Mouse (Mus musculus) ES-Bruce4 (cell line): ENCODE measurements around the gene Tceal7. TPM values are rescaled to one million over a fixed set of nuclear protein-coding genes. Genes with fewer than 3 reads are reported as not detected.

ENCODE experiments used
- H3K27ac ChIP-seq: 2 replicates; pipeline ENCODE4 v1.5.1; 2012; ENCODE audit warnings: low read length, inconsistent platforms; ENCODE audit not compliant: insufficient read depth
- H3K27me3 ChIP-seq: 2 replicates; pipeline ENCODE4 v1.6.1; 2012; ENCODE audit warnings: mild to moderate bottlenecking, low read length, inconsistent platforms; ENCODE audit not compliant: control insufficient read depth, poor library complexity, insufficient read depth, severe bottlenecking
- H3K36me3 ChIP-seq: 2 replicates; pipeline ENCODE4 v1.6.1; 2012; ENCODE audit warnings: inconsistent platforms, mild to moderate bottlenecking, low read length, moderate library complexity; ENCODE audit not compliant: control insufficient read depth, poor library complexity, insufficient read depth, severe bottlenecking
- H3K4me1 ChIP-seq: one replicate; pipeline ENCODE4 v1.8.1; 2011; ENCODE audit warnings: low read length; ENCODE audit not compliant: control insufficient read depth, insufficient read depth
- H3K4me3 ChIP-seq: 2 replicates; pipeline ENCODE4 v1.5.1; 2011; ENCODE audit warnings: low read depth, mild to moderate bottlenecking, low read length
- H3K9ac ChIP-seq: 2 replicates; pipeline ENCODE4 v1.6.1; 2012; ENCODE audit warnings: low read depth, mild to moderate bottlenecking, inconsistent platforms; ENCODE audit not compliant: poor library complexity, severe bottlenecking
- H3K9me3 ChIP-seq: replicated peaks from 2 replicates; pipeline ENCODE4 v1.6.1; 2012; ENCODE audit warnings: mild to moderate bottlenecking, low read length, inconsistent platforms; ENCODE audit not compliant: control insufficient read depth, poor library complexity, insufficient read depth, severe bottlenecking
- CTCF ChIP-seq: IDR thresholded peaks from one replicate; pipeline ENCODE4 v1.8.1; 2011; ENCODE audit warnings: low read depth, low read length
- EP300 ChIP-seq: IDR thresholded peaks from 2 replicates; pipeline ENCODE4 v1.6.1; 2011; ENCODE audit warnings: low read depth, low read length; ENCODE audit not compliant: insufficient read depth
- POLR2A ChIP-seq: IDR thresholded peaks from one replicate; pipeline ENCODE4 v1.8.1; 2011; ENCODE audit warnings: low read length; ENCODE audit not compliant: insufficient read depth
- polyA plus RNA-seq: library from polyadenylated mRNA; stranded (reverse); fragments of >200 nt; gene quantifications from 2 replicates; pipeline ENCODE4 v1.2.4, GENCODE M21; 2011; ENCODE audit warnings: low read depth; ENCODE audit not compliant: missing spikeins, insufficient read depth, insufficient read length

Tceal7 gene
- polyA plus RNA-seq, 1 experiment, result 3.8 TPM

GRCm38 (mm10) chrX:136243181-136243580, 28.6 kb downstream of the Tceal7 start:
- Histone ChIP-seq H3K4me3 (no peak overlapping the region), H3K36me3 (peaks cover 13% of the 10 kb centered on the region), H3K9me3 (no peaks in the 10 kb centered on the region), H3K27ac (no peak overlapping the region), H3K4me1 (no peaks in the 10 kb centered on the region), H3K27me3 (no peaks in the 10 kb centered on the region), H3K9ac (no peak overlapping the region)
- TF ChIP-seq EP300, result no peak
- TF ChIP-seq CTCF, result no peak
- no peak for TF ChIP-seq POLR2A

GRCm38 (mm10) chrX:136244574-136245229, 30.1 kb downstream of the Tceal7 start, which contains the start of gene Tceal9:
Gene Tceal9 (plus strand): TSS chrX:136245079.
- no peaks in the 10 kb centered on the region for H3K27me3 ChIP-seq

DNA sequence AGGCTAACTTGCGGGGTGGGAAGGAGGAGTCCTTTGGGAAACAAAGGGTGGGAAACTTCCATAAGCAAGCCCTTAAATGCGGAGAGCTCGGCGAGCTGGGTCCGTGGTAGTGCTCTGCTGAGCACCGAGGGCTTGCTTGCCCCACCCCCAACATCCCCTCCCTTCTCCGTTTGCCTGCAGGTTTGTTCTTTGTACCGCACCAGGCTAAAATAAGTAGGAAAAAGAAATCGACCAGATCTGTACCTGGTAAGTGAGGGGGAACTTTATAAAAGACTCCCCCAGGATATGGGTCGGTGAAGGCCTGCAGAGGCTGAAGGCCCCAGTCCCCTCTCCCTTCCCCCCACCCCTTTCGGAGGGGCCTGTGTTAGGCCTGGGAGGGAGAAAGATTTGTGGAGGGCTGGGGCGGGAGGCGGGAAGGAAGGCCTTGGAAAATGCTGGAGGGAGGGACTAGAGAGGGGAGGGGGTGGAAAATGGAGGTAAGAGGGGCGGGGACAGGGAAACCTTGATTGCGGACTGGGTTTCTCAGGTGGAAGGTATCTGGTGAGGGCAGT, 31.0 kb downstream of the Tceal7 start:
- Histone ChIP-seq H3K27me3 (no peaks in the 10 kb centered on the region), H3K4me1 (no peaks in the 10 kb centered on the region), H3K4me3 (peak overlapping the region; percentile 79), H3K36me3 (peaks cover 15% of the 10 kb centered on the region), H3K27ac (peak overlapping the region; percentile 69), H3K9ac (peak overlapping the region; percentile 90), H3K9me3 (no peaks in the 10 kb centered on the region)
- TF ChIP-seq CTCF (no peak), EP300 (no peak), POLR2A (no peak)

More at GRCm38 (mm10) chrX:136244574-136245229, 30.1 kb downstream of the Tceal7 start, which contains the start of gene Tceal9:
- Histone ChIP-seq H3K4me1 (no peaks in the 10 kb centered on the region), H3K4me3 (peak within 1 kb of the TSS; percentile 79), H3K9me3 (no peaks in the 10 kb centered on the region), H3K27ac (peak within 1 kb of the TSS; percentile 69), H3K36me3 (peaks cover 15% of the 10 kb centered on the region), H3K9ac (peak within 1 kb of the TSS; percentile 90)
- TF ChIP-seq CTCF (no peak), POLR2A (peak; percentile 80), EP300 (no peak)

- H3K27ac ChIP-seq, result no peak overlapping the region
- H3K9me3 ChIP-seq, result no peaks in the 10 kb centered on the region
- TF ChIP-seq POLR2A (no peak), EP300 (no peak), CTCF (no peak)
- no peaks in the 10 kb centered on the region for H3K4me1 ChIP-seq
- no peak overlapping the region for H3K9ac ChIP-seq
- H3K27me3 ChIP-seq, result no peaks in the 10 kb centered on the region
- no peak overlapping the region for H3K4me3 ChIP-seq
- peaks cover 15% of the 10 kb centered on the region for H3K36me3 ChIP-seq
Measured at GRCm38 (mm10) chrX:136248811-136249210, 34.2 kb downstream of the Tceal7 start.

DNA sequence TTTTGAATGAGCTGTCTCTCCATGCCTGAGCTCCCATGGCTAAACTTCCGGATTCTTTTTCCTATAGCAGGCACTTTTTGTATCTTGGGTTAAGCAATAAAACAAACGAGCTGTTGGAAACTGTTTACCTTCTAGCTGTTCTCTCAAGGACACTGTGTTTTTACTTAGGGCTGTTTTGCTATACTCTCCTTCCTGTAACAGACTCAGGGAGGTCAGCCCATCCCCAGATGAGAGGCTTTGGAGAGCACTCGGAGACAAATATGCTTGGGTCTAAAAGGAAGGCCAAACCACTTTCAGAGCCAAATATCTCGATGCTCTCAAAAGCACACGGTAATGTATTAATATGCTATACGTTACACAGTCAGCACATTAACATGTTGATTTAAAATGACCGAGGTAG, 35.1 kb downstream of the Tceal7 start:
- Histone ChIP-seq H3K27me3 (no peaks in the 10 kb centered on the region), H3K4me3 (no peak overlapping the region), H3K9me3 (no peaks in the 10 kb centered on the region), H3K36me3 (peaks cover 15% of the 10 kb centered on the region), H3K9ac (no peak overlapping the region), H3K27ac (no peak overlapping the region), H3K4me1 (no peaks in the 10 kb centered on the region)
- TF ChIP-seq EP300 (no peak), POLR2A (no peak), CTCF (no peak)

GRCm38 (mm10) chrX:136252023-136252729, 37.6 kb downstream of the Tceal7 start:
- H3K9me3 ChIP-seq, result no peaks in the 10 kb centered on the region
- H3K27me3 ChIP-seq, result no peaks in the 10 kb centered on the region
- H3K36me3 ChIP-seq, result peaks cover 10% of the 10 kb centered on the region
- H3K27ac ChIP-seq, result no peak overlapping the region
- H3K4me3 ChIP-seq, result no peak overlapping the region
- TF ChIP-seq POLR2A (no peak), EP300 (no peak), CTCF (no peak)
- H3K9ac ChIP-seq, result no peak overlapping the region
- no peaks in the 10 kb centered on the region for H3K4me1 ChIP-seq
